Mouse (Mus musculus) neural tube, embryonic 12.5 days (tissue): ENCODE data around the gene Gdf9. TPM values are rescaled to one million over a fixed set of nuclear protein-coding genes. Genes with fewer than 3 reads are reported as not detected.

Experiments
- ATAC-seq: fragments of 200-750 bp; cut with Nextera tagmentation; 2 replicates; pipeline ENCODE4 v1.8.0; 2017; ENCODE audit warnings: low read depth, mild to moderate bottlenecking, moderate TSS enrichment, moderate library complexity; ENCODE audit not compliant: low FRiP score
- H3K27ac ChIP-seq: fragments of 300-500 bp; sonication (generic); 2 replicates; pipeline ENCODE4 v1.5.1; 2016
- H3K27me3 ChIP-seq: fragments of 300-500 bp; sonication (generic); replicated peaks from 2 replicates; pipeline ENCODE4 v1.6.1; 2016; ENCODE audit warnings: mild to moderate bottlenecking
- H3K36me3 ChIP-seq: fragments of 300-500 bp; sonication (generic); 2 replicates; pipeline ENCODE4 v1.6.1; 2016; ENCODE audit warnings: mild to moderate bottlenecking
- H3K4me1 ChIP-seq: fragments of 300-500 bp; sonication (generic); 2 replicates; pipeline ENCODE4 v1.6.1; 2016
- H3K4me2 ChIP-seq: fragments of 300-500 bp; sonication (generic); replicated peaks from 2 replicates; pipeline ENCODE4 v1.6.1; 2016; ENCODE audit warnings: mild to moderate bottlenecking
- H3K4me3 ChIP-seq: fragments of 300-500 bp; sonication (generic); 2 replicates; pipeline ENCODE4 v1.5.1; 2016
- H3K9ac ChIP-seq: fragments of 300-500 bp; sonication (generic); 2 replicates; pipeline ENCODE4 v1.6.1; 2016; ENCODE audit warnings: mild to moderate bottlenecking
- H3K9me3 ChIP-seq: fragments of 300-500 bp; sonication (generic); 2 replicates; pipeline ENCODE4 v1.6.1; 2016; ENCODE audit warnings: mild to moderate bottlenecking
- WGBS: fragments of 180-500 bp; shearing (Covaris S2); methylation state at CpG from one replicate; pipeline ENCODE4 v1.1.7; 2016; 5-methylcytosine and 5-hydroxymethylcytosine counted together
- polyA plus RNA-seq: library from polyadenylated mRNA; unstranded; fragments of >200 nt; fragmentation: Nextera tagmentation; extraction: Ambion mirVana; gene quantifications from 2 replicates; pipeline ENCODE4 v1.2.1, GENCODE M21; 2016

Gdf9 gene
- polyA plus RNA-seq, 1 experiment from 2014 or later, result 1.8 TPM

- H3K36me3 ChIP-seq, result no peaks in the 10 kb centered on the region
- H3K27ac ChIP-seq, result no peak overlapping the region
- H3K4me1 ChIP-seq, result peaks cover 34% of the 10 kb centered on the region
- no peaks in the 10 kb centered on the region for H3K9me3 ChIP-seq
- peak overlapping the region; percentile 55 for H3K4me2 ChIP-seq
- H3K27me3 ChIP-seq, result peaks cover 78% of the 10 kb centered on the region
- H3K9ac ChIP-seq, result peak overlapping the region; percentile 30; the same call in 1 of the 2 replicates
- peak overlapping the region; percentile 20 for H3K4me3 ChIP-seq
- 0 out of 2 replicates have a peak, but pooled peaks have one; percentile 27 for ATAC-seq
- 5% methylated on average over 40 of the region's 40 CpGs for WGBS
These were observed 35.6 kb downstream of the Gdf9 start for GRCm38 (mm10) chr11:53466231-53466971.

- peaks cover 23% of the 10 kb centered on the region for H3K4me1 ChIP-seq
- no peak overlapping the region for H3K27ac ChIP-seq
- no peaks in the 10 kb centered on the region for H3K36me3 ChIP-seq
- no peak for ATAC-seq
- H3K4me3 ChIP-seq, result no peak overlapping the region
- H3K9me3 ChIP-seq, result no peaks in the 10 kb centered on the region
- 33% methylated on average over 16 of the region's 16 CpGs for WGBS
- peaks cover 67% of the 10 kb centered on the region for H3K27me3 ChIP-seq
- peak overlapping the region; percentile 57 for H3K4me2 ChIP-seq
- no peak overlapping the region for H3K9ac ChIP-seq
These were observed 38.6 kb downstream of the Gdf9 start for GRCm38 (mm10) chr11:53469294-53469967.

- H3K36me3 ChIP-seq, result no peaks in the 10 kb centered on the region
- H3K27ac ChIP-seq, result no peak within 1 kb of the TSS
- 0 out of 2 replicates have a peak within 1 kb of the TSS, but pooled peaks have one; percentile 30 for H3K9ac ChIP-seq
- peak; percentile 81 for ATAC-seq
- peaks cover 67% of the 10 kb centered on the region for H3K27me3 ChIP-seq
- H3K4me2 ChIP-seq, result peak within 1 kb of the TSS; percentile 57
- no peaks in the 10 kb centered on the region for H3K9me3 ChIP-seq
- peak within 1 kb of the TSS; percentile 7; the same call in 1 of the 2 replicates for H3K4me3 ChIP-seq
- 4% methylated on average over 29 of the region's 29 CpGs for WGBS
- H3K4me1 ChIP-seq, result peaks cover 23% of the 10 kb centered on the region
These were observed 39.3 kb downstream of the Gdf9 start, which contains the start of gene Gm9837 for GRCm38 (mm10) chr11:53469968-53470695. Gm9837 (minus strand) TSS chr11:53470479.

DNA sequence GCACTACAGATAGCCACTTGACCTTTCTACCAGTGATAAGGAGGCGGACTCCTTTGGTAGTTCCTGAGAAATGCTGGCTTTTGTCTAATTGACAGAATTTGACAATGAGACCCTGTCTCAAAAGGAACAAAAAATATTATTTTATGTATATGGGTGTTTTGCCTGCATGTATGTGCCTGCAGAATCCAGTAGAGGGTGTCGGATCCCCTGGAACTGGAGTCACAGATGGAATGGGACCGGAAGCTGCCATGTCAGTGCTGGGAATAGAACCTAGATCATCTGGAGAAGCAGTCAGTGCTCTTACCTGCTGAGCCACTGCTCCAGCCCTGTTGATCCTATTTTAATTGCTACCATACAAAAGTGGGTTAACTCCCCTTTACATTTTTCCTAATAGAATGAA lies 41.9 kb downstream of the Gdf9 start:
- ATAC-seq, result no peak
- Histone ChIP-seq H3K9ac (no peak overlapping the region), H3K27ac (no peak overlapping the region), H3K27me3 (peaks cover 50% of the 10 kb centered on the region), H3K4me2 (no peak overlapping the region), H3K4me3 (no peak overlapping the region), H3K9me3 (no peaks in the 10 kb centered on the region), H3K36me3 (no peaks in the 10 kb centered on the region), H3K4me1 (peaks cover 12% of the 10 kb centered on the region)
- WGBS, result 79% methylated on average over 3 of the region's 3 CpGs

GRCm38 (mm10) chr11:53475620-53476019 lies 44.8 kb downstream of the Gdf9 start:
- Histone ChIP-seq H3K27me3 (peaks cover 71% of the 10 kb centered on the region), H3K4me2 (peak overlapping the region; percentile 10), H3K4me3 (no peak overlapping the region), H3K9me3 (0 out of 2 replicates have a peak, but pooled peaks cover 8% of the 10 kb centered on the region), H3K9ac (no peak overlapping the region), H3K27ac (no peak overlapping the region), H3K4me1 (peaks cover 25% of the 10 kb centered on the region), H3K36me3 (no peaks in the 10 kb centered on the region)
- WGBS, result 25% methylated on average over 8 of the region's 8 CpGs
- ATAC-seq, result no peak

GRCm38 (mm10) chr11:53477833-53478232 lies 47.0 kb downstream of the Gdf9 start:
- whole genome bisulfite sequencing, result 46% methylated on average over 7 of the region's 7 CpGs
- Histone ChIP-seq H3K4me1 (peaks cover 19% of the 10 kb centered on the region), H3K27ac (no peak overlapping the region), H3K9ac (no peak overlapping the region), H3K36me3 (no peaks in the 10 kb centered on the region), H3K4me3 (no peak overlapping the region), H3K9me3 (0 out of 2 replicates have a peak, but pooled peaks cover 8% of the 10 kb centered on the region), H3K4me2 (peak overlapping the region; percentile 73; the same call in 1 of the 2 replicates), H3K27me3 (peaks cover 71% of the 10 kb centered on the region)
- ATAC-seq, result no peak

- Histone ChIP-seq H3K4me2 (peak overlapping the region; percentile 73), H3K9ac (peak overlapping the region; percentile 45), H3K4me1 (peaks cover 19% of the 10 kb centered on the region), H3K27ac (no peak overlapping the region), H3K27me3 (peaks cover 69% of the 10 kb centered on the region), H3K9me3 (0 out of 2 replicates have a peak, but pooled peaks cover 8% of the 10 kb centered on the region), H3K4me3 (peak overlapping the region; percentile 38), H3K36me3 (no peaks in the 10 kb centered on the region)
- 5% methylated on average over 79 of the region's 79 CpGs for WGBS
- ATAC-seq, result no peak
These were observed 47.8 kb downstream of the Gdf9 start for GRCm38 (mm10) chr11:53478383-53479170.

GRCm38 (mm10) chr11:53479171-53479782 lies 48.5 kb downstream of the Gdf9 start:
- Histone ChIP-seq H3K9me3 (0 out of 2 replicates have a peak, but pooled peaks cover 8% of the 10 kb centered on the region), H3K27me3 (peaks cover 70% of the 10 kb centered on the region), H3K36me3 (no peaks in the 10 kb centered on the region), H3K4me1 (peaks cover 19% of the 10 kb centered on the region), H3K4me2 (peak overlapping the region; percentile 73), H3K4me3 (peak overlapping the region; percentile 38), H3K27ac (no peak overlapping the region), H3K9ac (peak overlapping the region; percentile 45)
- 1% methylated on average over 62 of the region's 62 CpGs for WGBS
- peak; percentile 70 for ATAC-seq

- WGBS, result 3% methylated on average over 40 of the region's 40 CpGs
- Histone ChIP-seq H3K36me3 (no peaks in the 10 kb centered on the region), H3K27me3 (peaks cover 65% of the 10 kb centered on the region), H3K9ac (peak within 1 kb of the TSS; percentile 45), H3K27ac (no peak within 1 kb of the TSS), H3K4me3 (peak within 1 kb of the TSS; percentile 38), H3K4me1 (peaks cover 19% of the 10 kb centered on the region), H3K9me3 (0 out of 2 replicates have a peak, but pooled peaks cover 8% of the 10 kb centered on the region), H3K4me2 (peak within 1 kb of the TSS; percentile 73)
- peak; percentile 56; the same call in 1 of the 2 replicates for ATAC-seq
These were observed 49.0 kb downstream of the Gdf9 start, which contains the start of the genes Gm9945 and Sowaha for GRCm38 (mm10) chr11:53479783-53480301. Gm9945 (plus strand) TSS chr11:53480166. Sowaha (minus strand) TSS chr11:53480274.

GRCm38 (mm10) chr11:53481088-53481730 lies 50.4 kb downstream of the Gdf9 start:
- H3K4me2 ChIP-seq, result no peak overlapping the region
- no peak for ATAC-seq
- 74% methylated on average over 4 of the region's 4 CpGs for WGBS

More at GRCm38 (mm10) chr11:53481088-53481730, 50.4 kb downstream of the Gdf9 start:
- 0 out of 2 replicates have a peak, but pooled peaks cover 8% of the 10 kb centered on the region for H3K9me3 ChIP-seq
- no peak overlapping the region for H3K27ac ChIP-seq
- H3K36me3 ChIP-seq, result no peaks in the 10 kb centered on the region
- peaks cover 19% of the 10 kb centered on the region for H3K4me1 ChIP-seq
- H3K27me3 ChIP-seq, result peaks cover 63% of the 10 kb centered on the region
- H3K9ac ChIP-seq, result no peak overlapping the region
- H3K4me3 ChIP-seq, result no peak overlapping the region
